Mouse (Mus musculus): ENCODE results near the gene Cbfb.

The Cbfb gene

DNA sequence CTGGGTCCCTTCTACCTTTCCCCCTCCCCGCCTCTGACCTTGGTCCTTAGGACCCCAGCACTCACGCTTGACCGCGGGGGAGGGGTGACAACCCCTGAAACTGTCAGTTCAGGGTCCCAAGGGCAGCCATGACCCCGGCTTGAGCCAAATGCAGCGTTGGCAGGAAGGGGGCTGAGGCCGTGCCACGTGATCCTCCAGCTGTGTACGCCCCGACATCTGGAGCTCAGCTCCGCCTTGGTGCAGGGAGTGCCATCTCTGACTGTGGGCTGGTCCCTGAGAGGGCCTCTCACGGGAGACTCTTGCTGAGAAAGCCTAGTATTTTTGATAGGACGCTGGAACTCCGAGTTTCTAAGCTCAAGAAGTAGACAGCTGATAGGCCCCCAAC, 84.5 kb downstream of the Cbfb start, which contains the start of gene B3gnt9:
TSS of gene B3gnt9 (minus strand) at position 188 of the 385 bp plus-strand sequence.
- CTCF ChIA-PET = interaction anchor here (0.5 to 4.2 kb wide), 30 partner anchors 10 to 788 kb away, joined by 3 to 37 read pairs (median 4); partner anchors contain the start of genes 4931428F04Rik (in 1 of the 4), Fbxl8 (in 1 of the 4), Fhod1 (in 1 of the 4) and Gfod2 (in 1 of the 4)

DNA sequence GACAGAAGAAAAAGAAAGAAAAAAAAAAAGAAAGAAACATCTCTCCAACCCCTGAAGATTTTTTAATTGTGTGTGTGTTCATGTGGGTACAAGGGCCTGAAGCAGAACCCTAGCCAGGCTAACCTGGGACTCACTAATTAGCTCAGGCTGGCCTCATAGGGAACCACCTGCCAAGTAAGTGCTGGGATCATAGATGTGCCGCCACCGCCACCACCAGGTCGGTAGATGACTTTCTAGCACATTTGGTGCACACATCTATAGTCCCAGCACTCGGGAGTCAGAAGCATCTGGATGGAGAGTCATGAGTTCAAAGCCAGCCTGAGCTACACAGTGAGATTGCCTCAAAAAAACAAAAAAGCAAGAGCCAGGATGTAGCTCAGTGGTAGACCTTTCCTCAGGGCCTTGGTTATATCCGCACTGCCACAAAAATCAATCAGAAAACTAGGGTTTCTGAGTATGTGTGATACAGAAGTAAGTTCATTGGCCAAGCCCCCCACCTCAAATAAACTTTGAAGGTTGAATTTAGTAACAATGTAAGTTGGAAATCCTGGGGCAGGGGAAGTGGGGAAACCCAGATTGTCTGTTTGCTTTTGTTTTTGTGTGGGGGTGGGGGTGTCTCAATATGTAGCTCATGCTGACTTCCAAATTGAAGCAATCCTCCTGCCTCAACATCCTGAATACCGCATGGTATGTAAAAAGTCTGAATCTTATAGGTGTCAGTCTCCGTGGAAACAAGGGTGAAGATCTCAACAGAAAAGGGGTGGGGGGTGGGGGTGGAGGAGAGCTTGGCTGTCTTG, 87.0 kb downstream of the Cbfb start:
- POLR2A ChIA-PET = interaction anchor here in 3 of 4 experiments (0.6 to 14.1 kb wide), 9 partner anchors 11 to 36 kb away, joined by 3 to 255 read pairs (median 8); partner anchors contain the start of genes D230025D16Rik (in 2 of the 3), 4931428F04Rik (in 1 of the 3) and Hsf4 (in 1 of the 3)
- CTCF ChIA-PET = interaction anchor here in 3 of 4 experiments (0.5 to 1.5 kb wide), 10 partner anchors 22 to 617 kb away, joined by 3 to 10 read pairs (median 3); no protein-coding TSS in a partner anchor

More for the DNA sequence above, 84.5 kb downstream of the Cbfb start, which contains the start of gene B3gnt9:
- POLR2A ChIA-PET = interaction anchor here (0.6 to 14.1 kb wide), 44 partner anchors 8 to 432 kb away, joined by 3 to 255 read pairs (median 5); partner anchors contain the start of genes D230025D16Rik (in 3 of the 4), 4931428F04Rik (in 2 of the 4), E2f4 (in 2 of the 4) and Hsf4 (in 2 of the 4)

DNA sequence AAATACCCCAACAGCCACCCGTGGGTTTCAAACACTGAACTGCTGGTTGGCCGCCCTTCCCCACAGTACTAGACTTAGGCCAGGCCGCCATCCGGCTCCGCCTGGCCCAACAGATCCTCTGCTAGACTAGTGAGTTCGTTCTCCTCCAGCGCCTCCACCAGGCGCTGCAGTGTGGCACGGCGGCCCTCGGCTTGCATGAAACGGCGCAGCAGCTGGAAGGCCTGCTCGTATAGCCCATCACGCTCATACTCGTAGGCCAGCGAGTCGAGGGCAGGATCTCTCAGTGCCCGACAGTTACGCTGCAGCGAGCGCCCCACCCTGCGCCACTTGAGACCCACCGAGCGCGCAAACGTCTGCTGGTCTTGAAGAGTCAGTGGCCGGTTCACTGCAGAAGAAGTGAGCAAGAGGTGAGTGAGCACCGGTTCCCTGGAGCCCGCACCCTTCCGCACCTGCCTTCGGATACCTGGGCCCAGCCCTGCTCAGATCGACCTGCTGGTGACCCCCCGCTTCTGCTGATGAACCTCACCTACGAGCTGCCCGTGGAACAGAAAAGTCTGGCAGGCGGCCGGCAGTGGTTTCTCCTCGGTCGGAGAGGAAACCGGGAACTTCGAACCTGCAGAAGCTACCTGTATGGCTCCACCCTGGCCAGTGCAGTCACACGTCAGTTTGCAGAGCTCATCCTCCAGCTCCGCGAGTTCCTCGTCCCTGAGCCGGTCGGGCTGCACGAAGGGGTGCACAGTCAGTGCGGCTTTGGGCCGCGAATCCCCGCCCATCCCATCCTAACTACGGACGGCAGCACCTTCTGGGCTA, 88.6 kb downstream of the Cbfb start:
- POLR2A ChIA-PET = interaction anchor here in 3 of 4 experiments (0.5 to 14.1 kb wide), 28 partner anchors 9 to 657 kb away, joined by 3 to 255 read pairs (median 4); partner anchors contain the start of genes D230025D16Rik (in 2 of the 3), 4931428F04Rik (in 1 of the 3), E2f4 (in 1 of the 3) and Nol3 (in 1 of the 3)

GRCm38 (mm10) chr8:105259721-105260320, 89.3 kb downstream of the Cbfb start:
- CTCF ChIA-PET = interaction anchor here (0.5 to 3.9 kb wide), 93 partner anchors 9 to 657 kb away, joined by 3 to 40 read pairs (median 4); partner anchors contain the start of genes 4931428F04Rik (in 4 of the 4), E2f4 (in 2 of the 4), Hsf4 (in 2 of the 4) and Cbfb (in 1 of the 4)
- POLR2A ChIA-PET = interaction anchor here in 3 of 4 experiments (0.5 to 14.1 kb wide), 28 partner anchors 8 to 658 kb away, joined by 3 to 255 read pairs (median 4); partner anchors contain the start of genes D230025D16Rik (in 2 of the 3), 4931428F04Rik (in 1 of the 3), E2f4 (in 1 of the 3) and Nol3 (in 1 of the 3)

More for the DNA sequence above, 88.6 kb downstream of the Cbfb start:
- CTCF ChIA-PET = interaction anchor here (0.5 to 3.9 kb wide), 80 partner anchors 9 to 657 kb away, joined by 3 to 40 read pairs (median 5); partner anchors contain the start of genes 4931428F04Rik (in 2 of the 4), D230025D16Rik (in 2 of the 4), E2f4 (in 2 of the 4) and Cbfb (in 1 of the 4)

GRCm38 (mm10) chr8:105260371-105261099, 90.1 kb downstream of the Cbfb start:
- ChIA-PET POLR2A (interaction anchor here in 3 of 4 experiments (0.5 to 14.1 kb wide), 23 partner anchors 8 to 659 kb away, joined by 3 to 255 read pairs (median 4); partner anchors contain the start of genes 4931428F04Rik (in 1 of the 3), D230025D16Rik (in 1 of the 3), E2f4 (in 1 of the 3) and Nol3 (in 1 of the 3)), CTCF (interaction anchor here (0.6 to 3.9 kb wide), 92 partner anchors 8 to 658 kb away, joined by 3 to 40 read pairs (median 4); partner anchors contain the start of genes 4931428F04Rik (in 4 of the 4), E2f4 (in 2 of the 4), Hsf4 (in 2 of the 4) and Cbfb (in 1 of the 4))

- ChIA-PET CTCF (interaction anchor here in 3 of 4 experiments (0.5 to 3.9 kb wide), 20 partner anchors 12 to 880 kb away, joined by 3 to 40 read pairs (median 4); partner anchors contain the start of genes 4931428F04Rik (in 1 of the 3) and D230025D16Rik (in 1 of the 3)), POLR2A (interaction anchor here in 3 of 4 experiments (0.5 to 14.1 kb wide), 9 partner anchors 14 to 40 kb away, joined by 3 to 255 read pairs (median 3); partner anchors contain the start of genes 4931428F04Rik (in 1 of the 3) and D230025D16Rik (in 1 of the 3))
These were observed 91.0 kb downstream of the Cbfb start for GRCm38 (mm10) chr8:105261326-105261980.

GRCm38 (mm10) chr8:105263244-105263912, 92.9 kb downstream of the Cbfb start:
- ChIA-PET POLR2A (interaction anchor here in 2 of 4 experiments (0.6 to 1.7 kb wide), 7 partner anchors 9 to 92 kb away, joined by 3 to 7 read pairs (median 3); partner anchors contain the start of genes B3gnt9 (in 1 of the 2) and E2f4 (in 1 of the 2)), CTCF (interaction anchor here in 1 of 4 experiments (0.9 kb wide), 1 partner anchor 8 kb away, joined by 3 read pairs; no protein-coding TSS in a partner anchor)

DNA sequence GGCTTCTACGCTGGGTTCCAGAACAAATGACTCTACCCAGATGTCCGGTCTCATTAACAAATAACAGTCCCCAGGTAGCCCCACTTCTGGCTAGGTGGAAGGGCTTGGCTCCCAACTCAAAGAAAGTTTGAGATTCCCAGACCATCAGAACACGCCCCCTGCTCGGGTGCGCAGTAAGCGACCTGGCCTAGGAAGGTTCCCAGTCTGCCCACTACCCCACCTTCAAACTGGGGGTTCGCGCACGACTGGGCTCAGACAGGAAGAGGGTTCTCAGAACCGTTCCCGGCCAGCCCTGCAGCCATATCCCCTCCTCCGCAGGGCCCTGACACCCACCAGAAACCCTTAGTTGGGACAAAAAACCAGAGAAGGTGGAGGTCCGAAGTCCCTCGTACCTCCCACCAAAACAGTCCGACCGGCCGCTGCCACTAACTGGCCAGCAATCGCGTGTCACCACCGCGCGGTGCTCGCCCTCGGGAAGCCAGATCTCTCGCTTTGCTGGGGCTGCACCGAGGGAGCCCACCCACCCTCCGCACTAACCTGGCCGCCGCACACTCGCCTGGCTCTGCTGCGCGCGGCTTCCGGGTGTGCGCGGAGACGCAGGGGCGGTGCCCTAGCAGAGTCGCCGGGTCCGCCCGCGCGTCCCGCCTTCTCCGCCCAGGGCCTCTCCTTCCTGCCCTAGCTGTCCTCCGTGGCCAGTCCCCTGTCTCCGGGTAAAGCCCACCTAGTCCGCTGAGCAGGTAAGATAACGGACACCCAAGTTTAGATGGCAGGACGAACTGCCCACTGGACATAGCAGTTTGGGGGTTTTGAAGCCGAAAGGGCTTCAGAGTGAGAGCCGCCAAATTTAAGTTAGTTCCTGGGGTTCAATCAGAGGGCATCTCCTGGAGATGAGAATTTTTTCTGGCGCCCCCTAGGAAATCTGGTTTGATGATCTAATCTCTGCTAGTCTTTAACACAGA, 93.8 kb downstream of the Cbfb start, which contains the start of the genes Tradd and Fbxl8:
TSS of gene Tradd (minus strand) at position 586 of the 959 bp plus-strand sequence.
TSS of gene Fbxl8 (plus strand) at position 625 of the 959 bp plus-strand sequence.
- ChIA-PET CTCF (interaction anchor here (0.6 to 2.9 kb wide), 13 partner anchors 9 to 207 kb away, joined by 3 to 14 read pairs (median 3); partner anchors contain the start of genes B3gnt9 (in 2 of the 4) and Tppp3 (in 1 of the 4)), POLR2A (interaction anchor here (0.5 to 2.2 kb wide), 12 partner anchors 9 to 207 kb away, joined by 3 to 6 read pairs (median 4); partner anchors contain the start of genes B3gnt9 (in 3 of the 4), D230025D16Rik (in 1 of the 4), Exoc3l (in 1 of the 4) and Fhod1 (in 1 of the 4))

- POLR2A ChIA-PET = interaction anchor here (0.5 to 2.2 kb wide), 14 partner anchors 9 to 334 kb away, joined by 3 to 6 read pairs (median 4); partner anchors contain the start of genes B3gnt9 (in 3 of the 4), D230025D16Rik (in 1 of the 4), Exoc3l (in 1 of the 4) and Nol3 (in 1 of the 4)
- CTCF ChIA-PET = interaction anchor here (0.5 to 2.9 kb wide), 15 partner anchors 10 to 348 kb away, joined by 3 to 14 read pairs (median 3); partner anchors contain the start of genes B3gnt9 (in 2 of the 4) and Tppp3 (in 1 of the 4)
These were observed 94.7 kb downstream of the Cbfb start for GRCm38 (mm10) chr8:105265128-105265527.

- CTCF ChIA-PET = interaction anchor here (0.6 to 2.9 kb wide), 7 partner anchors 12 to 664 kb away, joined by 3 to 14 read pairs (median 6); partner anchors contain the start of genes B3gnt9 (in 1 of the 4) and Exoc3l (in 1 of the 4)
- POLR2A ChIA-PET = interaction anchor here in 1 of 4 experiments (1.1 to 1.7 kb wide), 2 partner anchors 10 to 18 kb away, joined by 3 to 6 read pairs; partner anchors contain the start of gene Nol3
These were observed 96.3 kb downstream of the Cbfb start for GRCm38 (mm10) chr8:105266775-105267174.

Measured in embryonic stem cell, embryonic (primary cell).